Mouse (Mus musculus) left cerebral cortex, adult 2 months (tissue): ENCODE results near the gene Ccng2. TPM values are rescaled to one million over a fixed set of nuclear protein-coding genes. Genes with fewer than 3 reads are reported as not detected.

Experiments used
- DNase-seq, 2 experiments: peaks; one replicate each; pipeline ENCODE4 v3.0.0; 2021 to 2022; ENCODE audit warnings: low spot score in 2 of 2, mixed read lengths in 1 of 2; ENCODE audit errors: extremely low spot score in 1 of 2
- H3K27ac ChIP-seq: fragments of 200-600 bp; 2 replicates; pipeline ENCODE4 v1.8.1; 2022
- H3K4me3 ChIP-seq: fragments of 200-600 bp; 2 replicates; pipeline ENCODE4 v1.8.1; 2022
- CTCF ChIP-seq: fragments of 200-600 bp; IDR thresholded peaks from 2 replicates; pipeline ENCODE4 v1.8.1; 2022; ENCODE audit warnings: antibody characterized with exemption, mild to moderate bottlenecking, moderate library complexity
- intact Hi-C: fragments of 180-260 bp; cut with DNase I; formaldehyde crosslinking; loops from one replicate; pipeline ENCODE4 v1.15.1; 2025
- total RNA-seq, 2 experiments: library from RNA; stranded (reverse); gene quantifications; 2 replicates each; pipeline ENCODE4 v1.2.3; 2021

Ccng2 gene
- total RNA-seq, 2 experiments from 2014 or later = 43.0 to 44.4 TPM

GRCm38 (mm10) chr5:93305126-93305830, 38.2 kb downstream of the Ccng2 start:
- TF ChIP-seq CTCF = no peak
- intact Hi-C loops = no loop called here
- H3K4me3 ChIP-seq = no peak overlapping the region
- no peak for DNase-seq
- no peak overlapping the region for H3K27ac ChIP-seq

- H3K4me3 ChIP-seq = no peak overlapping the region
- H3K27ac ChIP-seq = no peak overlapping the region
- no peak for DNase-seq
- no peak for TF ChIP-seq CTCF
- intact Hi-C loops = no loop called here
Observed at GRCm38 (mm10) chr5:93308909-93309308, 41.9 kb downstream of the Ccng2 start.

GRCm38 (mm10) chr5:93323320-93324001, 56.4 kb downstream of the Ccng2 start:
- peak; percentile 68 for TF ChIP-seq CTCF
- H3K4me3 ChIP-seq = no peak overlapping the region
- H3K27ac ChIP-seq = no peak overlapping the region
- DNase-seq = no peak
- intact Hi-C loops = loop anchor here (5.0 to 10.0 kb wide), 4 partner anchors 56 to 599 kb away; partner anchors contain the start of genes 2010109A12Rik, Ccng2 and Ccni

Other genes starting within 250 kb of the Ccng2 start
- gene Sowahb, start 222.2 kb upstream of the Ccng2 start, total RNA-seq = 10 to 100 TPM; 24.2 to 26.4 TPM
- gene Sept11, start 173.8 kb upstream of the Ccng2 start, total RNA-seq = 100 to 1,000 TPM; 197 to 203 TPM
- gene Ccni, start 60.8 kb upstream of the Ccng2 start, total RNA-seq = 100 to 1,000 TPM; 277 to 292 TPM
- gene 2010109A12Rik, start 60.7 kb upstream of the Ccng2 start, total RNA-seq = under 1 TPM; 0.52 to 0.79 TPM